Mouse (Mus musculus): ENCODE measurements around the gene Trpm6. TPM values are rescaled to one million over a fixed set of nuclear protein-coding genes. Genes with fewer than 3 reads are reported as not detected.

The Trpm6 gene
- total RNA-seq, 2 experiments from 2014 or later, result 0.05 to 0.15 TPM

- intact Hi-C loops (cut with DNase I), result no loop called here
- no peak for DNase-seq
These were observed 138.0 kb downstream of the Trpm6 start for GRCm38 (mm10) chr19:18887646-18888407.

- intact Hi-C loops (cut with DNase I), result no loop called here
- no peak for DNase-seq
These were observed 138.8 kb downstream of the Trpm6 start for GRCm38 (mm10) chr19:18888491-18889116.

DNA sequence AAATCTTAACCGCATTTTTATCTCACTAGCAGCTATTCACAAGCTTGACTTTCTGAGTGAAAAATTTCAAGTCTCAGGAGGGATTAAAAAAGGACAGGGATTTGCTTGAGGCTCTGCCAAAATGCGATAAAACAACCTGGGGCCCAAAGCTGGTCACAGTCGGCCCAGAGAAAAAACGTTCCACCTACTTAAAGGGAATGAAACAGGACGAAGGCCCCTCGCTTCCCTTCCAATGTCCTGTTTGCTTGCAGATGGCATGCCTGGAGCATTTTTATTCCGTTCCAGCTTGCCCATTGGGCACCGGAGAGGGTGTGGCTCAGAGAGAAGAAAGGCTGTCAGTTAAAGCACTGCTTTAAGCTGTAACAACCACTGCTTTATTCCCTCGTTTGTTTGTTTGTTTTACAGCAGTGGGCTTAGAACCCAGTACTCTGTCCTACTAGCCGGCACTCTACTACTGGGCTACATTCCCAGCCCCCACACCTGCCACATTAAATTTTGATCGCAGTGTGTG is 139.4 kb downstream of the Trpm6 start:
- no peak for DNase-seq
- intact Hi-C loops (cut with DNase I), result no loop called here

GRCm38 (mm10) chr19:18889632-18890031 is 139.8 kb downstream of the Trpm6 start:
- intact Hi-C loops (cut with DNase I), result no loop called here
- no peak for DNase-seq

GRCm38 (mm10) chr19:18890216-18890615 is 140.4 kb downstream of the Trpm6 start:
- intact Hi-C loops (cut with DNase I), result no loop called here
- DNase-seq, result no peak

DNA sequence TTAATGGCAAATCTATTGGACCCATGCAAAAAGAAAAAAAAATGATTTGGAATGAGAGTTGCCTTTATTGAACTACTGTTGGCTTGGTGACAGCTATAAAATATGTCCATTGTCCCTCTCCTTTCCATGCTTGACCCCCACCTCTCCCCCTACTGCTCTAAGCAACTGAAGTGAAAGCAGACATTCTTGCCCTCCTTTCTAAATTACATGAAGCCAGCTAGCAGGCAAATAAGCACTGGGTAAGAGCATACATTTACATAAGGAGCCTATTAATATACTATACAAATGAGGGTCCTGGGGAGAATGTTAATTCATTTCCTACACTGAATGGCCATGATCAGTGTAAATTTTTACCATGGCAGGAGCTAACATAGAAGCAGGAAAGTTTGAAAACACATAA is 148.5 kb downstream of the Trpm6 start:
- no peak for DNase-seq
- intact Hi-C loops (cut with DNase I), result no loop called here

DNA sequence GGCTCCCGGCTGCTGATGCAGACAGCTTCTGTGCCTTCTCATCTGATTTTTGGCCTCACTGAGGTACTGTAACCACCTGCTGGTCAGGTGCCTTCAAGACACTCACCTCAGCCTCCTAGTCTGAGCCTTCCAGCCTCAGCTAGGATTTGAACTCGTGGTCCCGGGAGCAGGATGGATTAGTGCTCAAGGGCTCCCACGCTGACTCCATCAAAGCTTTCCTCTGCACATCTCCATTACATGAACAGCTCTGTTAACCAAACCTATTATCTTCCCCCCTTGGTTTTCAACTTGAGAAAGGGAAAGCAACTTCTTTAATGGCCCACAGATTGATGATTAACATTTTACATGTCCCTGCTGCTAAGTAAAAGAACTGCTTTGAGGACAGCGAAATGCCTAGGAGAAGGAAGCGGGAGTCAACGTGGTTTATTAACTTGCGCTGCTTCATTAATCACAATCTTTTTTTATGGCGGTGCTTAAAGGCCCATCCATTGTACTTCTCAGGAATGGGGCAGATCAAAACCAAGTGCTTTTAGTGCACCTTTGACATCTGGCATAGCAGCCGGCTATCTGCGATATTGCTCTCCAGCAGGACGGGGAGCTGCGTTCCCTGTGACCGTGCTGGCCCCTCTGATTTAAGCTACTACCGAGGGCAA is 152.4 kb downstream of the Trpm6 start:
- no peak for DNase-seq
- intact Hi-C loops (cut with DNase I), result no loop called here

DNA sequence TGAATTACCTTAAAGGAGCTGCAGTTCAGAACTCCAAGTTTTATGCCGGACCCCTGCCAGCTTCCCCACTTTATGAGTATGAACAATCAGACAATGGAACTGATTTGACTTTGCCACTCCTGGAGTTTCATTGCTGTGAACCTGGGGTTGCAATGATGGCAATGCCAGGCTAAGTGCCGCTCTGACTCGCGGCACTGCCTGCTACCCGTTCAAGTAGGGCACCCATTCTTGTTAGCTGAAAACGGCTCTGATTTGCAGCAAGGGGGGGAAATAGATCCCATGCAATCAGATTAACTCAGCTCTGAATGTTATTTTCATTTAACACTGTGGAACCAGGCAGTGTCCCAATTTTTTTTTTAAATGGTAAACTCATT is 152.9 kb downstream of the Trpm6 start:
- DNase-seq, result no peak
- intact Hi-C loops (cut with DNase I), result no loop called here

DNA sequence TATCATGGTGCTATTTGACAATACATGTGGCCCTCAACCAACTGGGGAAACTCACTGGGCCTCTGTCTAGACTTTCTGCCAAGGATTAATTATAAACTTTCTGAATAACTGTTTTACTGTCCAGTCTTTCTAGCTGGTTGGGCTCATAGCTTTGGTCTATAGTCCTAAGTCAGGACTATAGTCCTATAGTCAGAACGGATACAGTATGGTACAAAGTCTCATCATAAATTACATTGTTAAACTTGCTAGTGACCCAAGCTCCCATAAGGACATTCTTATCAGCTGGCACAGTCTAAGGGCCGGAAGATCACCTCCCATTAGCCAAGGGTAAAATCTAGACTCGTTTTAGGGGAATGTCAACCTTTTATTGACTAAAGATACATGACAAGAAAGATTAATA is 155.7 kb downstream of the Trpm6 start:
- intact Hi-C loops (cut with DNase I), result no loop called here
- no peak for DNase-seq

DNA sequence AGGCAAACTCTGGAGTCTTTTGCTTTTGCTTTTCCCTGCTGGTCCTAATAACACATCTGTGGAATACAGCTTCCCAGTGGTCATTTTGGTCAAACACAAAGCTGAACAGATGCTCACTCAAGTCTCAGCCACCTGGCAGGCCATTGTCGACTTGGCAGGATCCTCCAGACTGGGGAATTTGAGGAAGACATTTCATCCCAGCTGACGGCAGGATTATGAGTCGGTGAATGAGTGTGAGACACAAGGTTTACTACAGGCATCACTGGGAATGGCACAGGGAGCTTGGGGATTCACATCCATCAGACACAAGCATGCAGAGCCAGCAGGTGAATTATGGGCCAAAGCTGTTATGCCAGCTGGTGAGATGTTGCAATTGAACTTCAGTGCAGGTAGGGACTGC is 159.9 kb downstream of the Trpm6 start:
- DNase-seq, result no peak
- intact Hi-C loops (cut with DNase I), result no loop called here

DNA sequence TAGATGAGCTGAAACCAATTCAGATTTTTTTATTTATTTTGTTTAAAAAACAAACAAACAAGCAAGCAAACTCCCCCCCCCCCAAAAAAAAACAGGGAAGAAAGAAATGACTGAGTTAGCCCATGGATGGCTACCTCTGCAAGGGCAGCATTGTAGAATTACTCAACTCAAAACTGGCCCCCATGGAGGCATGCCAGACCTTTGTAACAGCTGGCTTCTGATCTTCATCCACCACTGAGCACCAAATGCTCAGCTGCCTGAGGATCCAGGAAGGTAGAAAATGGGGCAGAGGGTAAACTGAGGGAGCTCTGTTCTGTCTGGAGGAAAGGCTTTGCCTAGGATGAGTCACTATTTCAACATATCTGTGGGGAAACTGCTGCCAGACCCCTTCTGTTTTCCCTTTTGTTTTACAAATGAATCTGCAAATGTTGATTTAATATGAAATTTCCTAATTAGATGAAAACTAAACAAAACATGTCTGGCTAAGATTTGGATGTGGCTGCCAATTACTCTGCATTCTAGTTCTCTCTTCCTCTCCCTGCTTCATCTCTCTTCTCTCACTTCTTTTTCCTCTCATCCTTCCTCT is 162.1 kb downstream of the Trpm6 start:
- DNase-seq, result no peak
- intact Hi-C loops (cut with DNase I), result no loop called here

DNA sequence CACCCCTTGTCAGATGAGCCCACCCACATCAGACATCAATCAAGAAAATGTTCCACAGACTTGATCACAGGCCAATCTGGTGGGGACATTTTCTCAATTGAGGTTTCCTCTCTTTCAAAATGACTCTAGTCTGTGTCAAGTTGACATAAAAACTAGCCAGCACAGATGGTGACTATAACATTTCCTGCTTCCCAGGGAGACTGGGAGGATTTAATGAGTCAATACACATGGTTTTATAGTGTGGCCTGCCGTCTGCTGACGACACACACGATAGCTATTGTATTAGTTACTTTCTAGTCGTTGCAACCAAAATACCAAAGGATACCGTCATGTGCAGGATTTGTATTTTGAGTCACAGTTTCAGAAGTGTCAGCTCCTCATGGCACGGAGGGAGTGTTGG is 191.6 kb downstream of the Trpm6 start:
- intact Hi-C loops (cut with DNase I), result no loop called here
- DNase-seq, result no peak

Other genes starting within 250 kb of the Trpm6 start
- 10 to 100 TPM; 22.0 to 25.0 TPM for gene Ostf1, start 118.2 kb upstream of the Trpm6 start, total RNA-seq (2021)
- gene Nmrk1, start 118.0 kb upstream of the Trpm6 start, total RNA-seq (2021), result 1 to 10 TPM; 2.2 to 3.0 TPM
- gene Carnmt1, start 79.2 kb upstream of the Trpm6 start, total RNA-seq (2021), result 100 to 1,000 TPM; 125 to 136 TPM
- gene D030056L22Rik, start 36.8 kb upstream of the Trpm6 start, total RNA-seq (2021), result 1 to 10 TPM; 2.7 to 4.1 TPM

All from gastrocnemius, postnatal 36 days (tissue).